Mouse (Mus musculus): ENCODE results near the gene Cep295.
"Not testable (repeated sequence)": the region's sequence is repeated elsewhere in the genome, so short reads cannot be mapped to it uniquely, and the experiment has no call there.

Gene Cep295

GRCm38 (mm10) chr9:15306398-15307119, 51.0 kb downstream of the Cep295 start, which contains the start of gene 4931406C07Rik:
Gene 4931406C07Rik, minus strand, starts transcription at chr9:15306448.
- DNase-seq (ENCODE audit: low spot score in 2 of 2): peak in 1 of 2 experiments; percentile 28

GRCm38 (mm10) chr9:15305503-15306397, 51.8 kb downstream of the Cep295 start, which contains the start of gene Taf1d:
Gene Taf1d, plus strand, starts transcription at chr9:15306214.
- peak; percentile 96 to 100 for DNase-seq (ENCODE audit: low spot score in 2 of 2)

GRCm38 (mm10) chr9:15302881-15303280, 54.7 kb downstream of the Cep295 start:
- DNase-seq (ENCODE audit: low spot score in 2 of 2): no peak

- DNase-seq (ENCODE audit: low spot score in 2 of 2): not testable (repeated sequence)
These were observed 55.6 kb downstream of the Cep295 start for GRCm38 (mm10) chr9:15302006-15302405.

- peak in 1 of 2 experiments; percentile 33 for DNase-seq (ENCODE audit: low spot score in 2 of 2)
These were observed 56.2 kb downstream of the Cep295 start for GRCm38 (mm10) chr9:15301399-15301798.

- no peak for DNase-seq (ENCODE audit: low spot score in 2 of 2)
These were observed 57.5 kb downstream of the Cep295 start for GRCm38 (mm10) chr9:15300056-15300455.

- DNase-seq (ENCODE audit: low spot score in 2 of 2): no peak
These were observed 59.1 kb downstream of the Cep295 start for GRCm38 (mm10) chr9:15298451-15298850.

- no peak for DNase-seq (ENCODE audit: low spot score in 2 of 2)
These were observed 60.5 kb downstream of the Cep295 start for GRCm38 (mm10) chr9:15297112-15297511.

- no peak for DNase-seq (ENCODE audit: low spot score in 2 of 2)
These were observed 68.3 kb downstream of the Cep295 start for GRCm38 (mm10) chr9:15289251-15289650.

GRCm38 (mm10) chr9:15288402-15288801, 69.2 kb downstream of the Cep295 start:
- no peak for DNase-seq (ENCODE audit: low spot score in 2 of 2)

GRCm38 (mm10) chr9:15287846-15288245, 69.7 kb downstream of the Cep295 start:
- no peak for DNase-seq (ENCODE audit: low spot score in 2 of 2)

- DNase-seq (ENCODE audit: low spot score in 2 of 2): no peak
These were observed 72.1 kb downstream of the Cep295 start for GRCm38 (mm10) chr9:15285443-15285842.

GRCm38 (mm10) chr9:15280491-15280879, 77.1 kb downstream of the Cep295 start:
- DNase-seq (ENCODE audit: low spot score in 2 of 2): no peak

- DNase-seq (ENCODE audit: low spot score in 2 of 2): peak; percentile 86 to 91
These were observed 77.7 kb downstream of the Cep295 start, which contains the start of gene Med17 for GRCm38 (mm10) chr9:15279649-15280490. Gene Med17, minus strand, starts transcription at chr9:15279931.

- DNase-seq (ENCODE audit: low spot score in 2 of 2): no peak
These were observed 78.4 kb downstream of the Cep295 start for GRCm38 (mm10) chr9:15279139-15279648.

GRCm38 (mm10) chr9:15278343-15278742, 79.2 kb downstream of the Cep295 start:
- DNase-seq (ENCODE audit: low spot score in 2 of 2): no peak

GRCm38 (mm10) chr9:15276855-15277254, 80.7 kb downstream of the Cep295 start:
- DNase-seq (ENCODE audit: low spot score in 2 of 2): no peak

- no peak for DNase-seq (ENCODE audit: low spot score in 2 of 2)
These were observed 83.6 kb downstream of the Cep295 start for GRCm38 (mm10) chr9:15273981-15274380.

All from urinary bladder, adult 18-20 months (tissue).